Mouse (Mus musculus) C2C12 (cell line): ENCODE measurements around the gene Spns2. TPM values are rescaled to one million over a fixed set of nuclear protein-coding genes. Genes with fewer than 3 reads are reported as not detected.

Source experiments
- H3K27me3 ChIP-seq: one replicate; pipeline ENCODE4 v1.6.1; 2011; ENCODE audit not compliant: control insufficient read depth, insufficient read depth, insufficient read length
- H3K36me3 ChIP-seq: one replicate; pipeline ENCODE4 v1.6.1; 2011; ENCODE audit not compliant: control insufficient read depth, insufficient read depth
- H3K4me3 ChIP-seq: one replicate; pipeline ENCODE4 v1.5.1; 2011; ENCODE audit warnings: mild to moderate bottlenecking, control low read depth; ENCODE audit not compliant: poor library complexity, insufficient read depth, severe bottlenecking
- H3K79me2 ChIP-seq: one replicate; pipeline ENCODE4 v1.6.1; 2011; ENCODE audit not compliant: control insufficient read depth, insufficient read depth
- H3K79me3 ChIP-seq: one replicate; pipeline ENCODE4 v1.6.1; 2011; ENCODE audit warnings: low read depth, control low read depth
- H3ac ChIP-seq: one replicate; pipeline ENCODE3; 2011; ENCODE audit warnings: low read depth; ENCODE audit not compliant: control insufficient read depth, insufficient read length
- CEBPB ChIP-seq: IDR thresholded peaks from one replicate; pipeline ENCODE4 v1.6.1; 2011; ENCODE audit warnings: low read depth, mild to moderate bottlenecking, control low read depth, moderate library complexity
- CTCF ChIP-seq: IDR thresholded peaks from one replicate; pipeline ENCODE4 v1.5.1; 2011; ENCODE audit not compliant: control insufficient read depth, insufficient read depth, insufficient read length
- FOSL1 ChIP-seq: IDR thresholded peaks from one replicate; pipeline ENCODE4 v1.8.0; 2011; ENCODE audit warnings: mild to moderate bottlenecking, low read length; ENCODE audit not compliant: poor library complexity, insufficient read depth, severe bottlenecking
- MAX ChIP-seq: IDR thresholded peaks from one replicate; pipeline ENCODE4 v1.6.1; 2011; ENCODE audit warnings: mild to moderate bottlenecking, control low read depth
- MYOD1 ChIP-seq: IDR thresholded peaks from one replicate; pipeline ENCODE4 v1.6.1; 2011; ENCODE audit warnings: low read depth; ENCODE audit not compliant: control insufficient read depth, insufficient read length
- MYOG ChIP-seq: IDR thresholded peaks from one replicate; pipeline ENCODE4 v1.6.1; 2011; ENCODE audit not compliant: control insufficient read depth, insufficient read length; ENCODE audit errors: extremely low read depth
- USF1 ChIP-seq: IDR thresholded peaks from one replicate; pipeline ENCODE4 v1.6.1; 2011; ENCODE audit warnings: low read depth, mild to moderate bottlenecking, control low read depth, moderate library complexity
- polyA plus RNA-seq: library from polyadenylated mRNA; unstranded; fragments of >200 nt; fragmentation: generic; extraction: Trizol; gene quantifications from one replicate; pipeline ENCODE4 v1.2.1, GENCODE M21; 2012; ENCODE audit warnings: missing spikeins

Spns2 gene
- polyA plus RNA-seq, 1 experiment, result 0.37 TPM

GRCm38 (mm10) chr11:72409649-72410385 lies 79.9 kb downstream of the Spns2 start:
- Histone ChIP-seq H3K79me2 (no peaks in the 10 kb centered on the region), H3K27me3 (peaks cover 86% of the 10 kb centered on the region), H3ac (no peak overlapping the region), H3K36me3 (no peaks in the 10 kb centered on the region), H3K79me3 (no peaks in the 10 kb centered on the region), H3K4me3 (no peak overlapping the region)
- no peak for TF ChIP-seq CEBPB
- TF ChIP-seq MYOD1, result no peak
- no peak for TF ChIP-seq FOSL1
- no peak for TF ChIP-seq MAX
- TF ChIP-seq USF1, result no peak
- no peak for TF ChIP-seq MYOG
- TF ChIP-seq CTCF, result no peak

GRCm38 (mm10) chr11:72408451-72409170 lies 81.1 kb downstream of the Spns2 start:
- TF ChIP-seq USF1 (no peak), MYOG (no peak), MYOD1 (no peak), CTCF (no peak)
- Histone ChIP-seq H3ac (no peak overlapping the region), H3K4me3 (no peak overlapping the region), H3K79me2 (no peaks in the 10 kb centered on the region), H3K79me3 (no peaks in the 10 kb centered on the region), H3K27me3 (peaks cover 86% of the 10 kb centered on the region), H3K36me3 (no peaks in the 10 kb centered on the region)

GRCm38 (mm10) chr11:72407574-72407973 lies 82.1 kb downstream of the Spns2 start:
- H3ac ChIP-seq, result no peak overlapping the region
- no peak overlapping the region for H3K4me3 ChIP-seq
- no peaks in the 10 kb centered on the region for H3K36me3 ChIP-seq
- no peak for TF ChIP-seq MAX
- TF ChIP-seq MYOD1, result no peak
- TF ChIP-seq CTCF, result no peak
- TF ChIP-seq FOSL1, result no peak
- no peak for TF ChIP-seq MYOG
- TF ChIP-seq CEBPB, result no peak
- TF ChIP-seq USF1, result no peak
- H3K79me2 ChIP-seq, result no peaks in the 10 kb centered on the region
- H3K79me3 ChIP-seq, result no peaks in the 10 kb centered on the region
- H3K27me3 ChIP-seq, result peaks cover 86% of the 10 kb centered on the region

GRCm38 (mm10) chr11:72407081-72407480 lies 82.6 kb downstream of the Spns2 start:
- Histone ChIP-seq H3K27me3 (peaks cover 89% of the 10 kb centered on the region), H3K79me2 (no peaks in the 10 kb centered on the region), H3K79me3 (no peaks in the 10 kb centered on the region), H3K36me3 (no peaks in the 10 kb centered on the region), H3K4me3 (no peak overlapping the region), H3ac (no peak overlapping the region)
- TF ChIP-seq MAX (no peak), CTCF (no peak), USF1 (no peak), MYOG (no peak), FOSL1 (no peak), CEBPB (no peak)

GRCm38 (mm10) chr11:72406079-72406675 lies 83.5 kb downstream of the Spns2 start:
- Histone ChIP-seq H3ac (no peak overlapping the region), H3K79me2 (no peaks in the 10 kb centered on the region), H3K4me3 (no peak overlapping the region), H3K27me3 (peaks cover 90% of the 10 kb centered on the region), H3K79me3 (no peaks in the 10 kb centered on the region), H3K36me3 (no peaks in the 10 kb centered on the region)
- TF ChIP-seq MYOD1 (no peak), FOSL1 (no peak), MAX (no peak), CTCF (no peak), USF1 (no peak), MYOG (no peak), CEBPB (no peak)
